Mouse (Mus musculus) MEL (cell line): ENCODE data around the gene Psmc3ip.
A peak's percentile ranks its signal among the peaks of the same experiment; 100 is the strongest.

Source experiments
- CHD1 ChIP-seq: IDR thresholded peaks from 2 replicates; pipeline ENCODE4 v1.6.1; 2012; ENCODE audit warnings: low read depth, mild to moderate bottlenecking, inconsistent platforms, low read length, improper control_type of control experiment
- CHD2 ChIP-seq: IDR thresholded peaks from 2 replicates; pipeline ENCODE4 v1.6.1; 2011; ENCODE audit warnings: low read length, improper control_type of control experiment
- CTCF ChIP-seq, 3 experiments: IDR thresholded peaks in 2 of 3; conservative IDR thresholded peaks in 1 of 3; 2 replicates each; pipeline ENCODE4 v1.5.1; 2011 to 2012; ENCODE audit warnings: low read length in 3 of 3, low read depth in 2 of 3, mild to moderate bottlenecking in 2 of 3, improper control_type of control experiment in 1 of 3, inconsistent platforms in 1 of 3, mixed read lengths in 1 of 3, moderate library complexity in 1 of 3; ENCODE audit not compliant: control insufficient read depth in 1 of 3, insufficient read depth in 1 of 3, poor library complexity in 1 of 3, severe bottlenecking in 1 of 3
- ELF1 ChIP-seq: IDR thresholded peaks from 2 replicates; pipeline ENCODE4 v1.6.1; 2014; ENCODE audit warnings: low read depth, mild to moderate bottlenecking, inconsistent platforms, low read length, improper control_type of control experiment, moderate library complexity
- EP300 ChIP-seq, 2 experiments: IDR thresholded peaks; 2 replicates each; pipeline ENCODE4 v1.6.1; 2011; ENCODE audit warnings: improper control_type of control experiment in 2 of 2, low read length in 2 of 2, low read depth in 1 of 2, mild to moderate bottlenecking in 1 of 2
- MAX ChIP-seq: IDR thresholded peaks from 2 replicates; pipeline ENCODE4 v1.6.1; 2011; ENCODE audit warnings: low read length, improper control_type of control experiment
- MAZ ChIP-seq: IDR thresholded peaks from 2 replicates; pipeline ENCODE4 v1.6.1; 2012; ENCODE audit warnings: low read depth, mild to moderate bottlenecking, inconsistent platforms, low read length, improper control_type of control experiment
- MYB ChIP-seq: IDR thresholded peaks from 2 replicates; pipeline ENCODE4 v1.6.1; 2011; ENCODE audit warnings: mild to moderate bottlenecking, low read depth, low read length, improper control_type of control experiment
- NRF1 ChIP-seq: IDR thresholded peaks from 2 replicates; pipeline ENCODE4 v1.6.1; 2014; ENCODE audit warnings: low read depth, mild to moderate bottlenecking, inconsistent platforms, low read length, improper control_type of control experiment, moderate library complexity; ENCODE audit not compliant: poor library complexity, insufficient read depth, severe bottlenecking
- POLR2A ChIP-seq, 2 experiments: IDR thresholded peaks; 2 replicates each; pipeline ENCODE4 v1.6.1; 2011 to 2012; ENCODE audit warnings: low read length in 2 of 2, mild to moderate bottlenecking in 2 of 2, control low read depth in 1 of 2, improper control_type of control experiment in 1 of 2, low read depth in 1 of 2, moderate library complexity in 1 of 2; ENCODE audit not compliant: control insufficient read depth in 1 of 2, insufficient read depth in 1 of 2, poor library complexity in 1 of 2
- POLR2AphosphoS5 ChIP-seq: IDR thresholded peaks from 2 replicates; pipeline ENCODE4 v1.6.1; 2012; ENCODE audit warnings: low read depth, borderline replicate concordance, mild to moderate bottlenecking, inconsistent platforms, low read length, moderate library complexity, mixed read lengths
- TAL1 ChIP-seq: IDR thresholded peaks from 2 replicates; pipeline ENCODE4 v1.6.1; 2012; ENCODE audit warnings: mild to moderate bottlenecking, inconsistent platforms, low read length, moderate library complexity, mixed read lengths

- TF ChIP-seq POLR2A (IDR thresholded peaks at IDR 0.05; ENCODE audit: control insufficient read depth in 1 of 2, insufficient read depth in 1 of 2, low read depth in 1 of 2, low read length in 2 of 2, poor library complexity in 1 of 2) (peak; percentile 24 to 37; a peak in 1 of 4 replicates), CTCF (IDR thresholded peaks at IDR 0.05 in 2 of 3, conservative IDR thresholded peaks at IDR 0.05 in 1 of 3; ENCODE audit: control insufficient read depth in 1 of 3, insufficient read depth in 1 of 3, low read depth in 2 of 3, low read length in 3 of 3, poor library complexity in 1 of 3, severe bottlenecking in 1 of 3) (peak in 2 of 3 experiments; percentile 92 to 99; a peak in 5 of 6 replicates), CHD2 (no peak), EP300 (IDR thresholded peaks at IDR 0.05; ENCODE audit: low read depth in 1 of 2, low read length in 2 of 2) (0 out of 4 replicates have a peak, but pooled peaks of 1 of the 2 experiments have one; percentile 5), MYB (no peak), NRF1 (0 out of 2 replicates have a peak, but pooled peaks have one; percentile 21), CHD1 (no peak), MAZ (0 out of 2 replicates have a peak, but pooled peaks have one; percentile 38), POLR2AphosphoS5 (no peak), TAL1 (no peak), MAX (peak; percentile 84), ELF1 (peak; percentile 40; the same call in 1 of the 2 replicates)
These were observed 28.5 kb downstream of the Psmc3ip start for GRCm38 (mm10) chr11:101066549-101067412.
